Mouse (Mus musculus): Measurements from ENCODE around the gene Cnn2. TPM values are rescaled to one million over a fixed set of nuclear protein-coding genes. Genes with fewer than 3 reads are reported as not detected.

Cnn2 gene
- polyA plus RNA-seq, 1 experiment: 173 TPM

DNA sequence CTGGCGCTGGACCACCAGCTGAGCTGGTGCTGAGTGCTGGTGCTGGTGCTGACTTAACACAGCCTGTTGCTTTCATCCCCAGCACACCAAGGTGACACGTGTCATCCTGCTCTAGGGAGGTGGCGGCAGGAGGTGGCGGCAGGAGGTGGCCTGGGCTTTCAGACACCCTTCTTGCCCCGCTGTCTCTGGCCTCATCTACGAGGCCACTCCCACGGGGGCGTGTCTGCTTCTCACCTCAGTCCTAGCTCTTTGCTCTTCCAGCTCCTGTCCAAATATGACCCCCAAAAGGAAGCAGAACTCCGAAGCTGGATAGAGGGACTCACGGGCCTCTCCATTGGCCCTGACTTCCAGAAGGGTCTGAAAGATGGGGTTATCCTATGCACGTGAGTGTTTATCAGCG, 2.7 kb downstream of the Cnn2 start:
- DNase-seq (ENCODE audit: low spot score): no peak

- no peak for DNase-seq (ENCODE audit: low spot score)
Observed at GRCm38 (mm10) chr10:79991548-79991947, 3.2 kb downstream of the Cnn2 start.

DNA sequence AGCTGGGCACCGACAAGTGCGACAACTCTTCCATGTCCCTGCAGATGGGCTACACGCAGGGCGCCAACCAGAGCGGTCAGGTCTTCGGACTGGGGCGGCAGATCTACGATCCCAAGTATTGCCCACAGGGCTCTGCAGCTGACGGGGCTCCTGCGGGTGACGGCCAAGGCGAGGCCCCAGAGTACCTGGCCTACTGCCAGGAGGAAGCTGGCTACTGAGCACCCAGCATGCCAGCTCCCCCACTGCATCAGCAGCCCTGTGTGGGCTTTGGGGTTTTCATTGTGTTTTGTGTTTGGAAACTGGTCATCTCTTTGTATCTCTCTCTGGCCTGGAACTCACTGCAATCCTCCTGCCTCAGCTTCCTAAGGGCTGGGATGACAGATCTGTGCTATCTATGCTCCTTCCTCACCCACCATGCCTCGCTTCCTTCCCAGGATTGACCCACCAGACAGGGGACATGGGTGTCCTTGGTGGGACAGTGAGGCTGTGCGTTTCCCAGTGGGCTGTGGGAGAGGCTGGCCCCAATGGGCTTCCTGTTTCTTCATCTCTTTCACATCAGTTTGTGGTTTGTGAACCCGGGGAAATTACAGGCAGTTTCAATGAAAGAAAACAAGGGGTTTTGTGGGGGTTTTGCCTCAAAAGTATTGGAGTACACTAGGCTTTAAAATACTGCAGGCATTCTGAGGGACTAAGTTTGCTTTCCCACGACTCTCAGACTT, 6.2 kb downstream of the Cnn2 start:
- no peak for DNase-seq (ENCODE audit: low spot score)

DNA sequence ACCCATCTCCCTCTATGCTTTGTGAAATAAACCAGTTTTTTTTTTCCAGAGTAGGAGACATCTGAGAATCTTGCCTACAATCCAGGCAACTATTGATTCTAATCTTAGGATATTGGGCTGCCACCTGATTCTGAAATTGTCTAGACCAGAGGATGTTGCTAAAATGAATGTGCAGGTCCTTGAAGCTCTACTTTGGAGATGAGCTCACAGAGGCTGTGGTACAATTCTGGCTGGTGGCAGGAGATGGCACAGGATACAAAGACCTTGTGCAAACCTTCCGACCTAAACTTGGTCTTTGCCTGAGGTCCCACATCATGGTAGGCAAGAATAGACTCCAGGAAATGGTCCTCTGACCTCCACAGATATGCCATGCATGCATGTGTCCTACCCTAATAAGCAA, 7.3 kb downstream of the Cnn2 start:
- DNase-seq (ENCODE audit: low spot score): no peak

DNA sequence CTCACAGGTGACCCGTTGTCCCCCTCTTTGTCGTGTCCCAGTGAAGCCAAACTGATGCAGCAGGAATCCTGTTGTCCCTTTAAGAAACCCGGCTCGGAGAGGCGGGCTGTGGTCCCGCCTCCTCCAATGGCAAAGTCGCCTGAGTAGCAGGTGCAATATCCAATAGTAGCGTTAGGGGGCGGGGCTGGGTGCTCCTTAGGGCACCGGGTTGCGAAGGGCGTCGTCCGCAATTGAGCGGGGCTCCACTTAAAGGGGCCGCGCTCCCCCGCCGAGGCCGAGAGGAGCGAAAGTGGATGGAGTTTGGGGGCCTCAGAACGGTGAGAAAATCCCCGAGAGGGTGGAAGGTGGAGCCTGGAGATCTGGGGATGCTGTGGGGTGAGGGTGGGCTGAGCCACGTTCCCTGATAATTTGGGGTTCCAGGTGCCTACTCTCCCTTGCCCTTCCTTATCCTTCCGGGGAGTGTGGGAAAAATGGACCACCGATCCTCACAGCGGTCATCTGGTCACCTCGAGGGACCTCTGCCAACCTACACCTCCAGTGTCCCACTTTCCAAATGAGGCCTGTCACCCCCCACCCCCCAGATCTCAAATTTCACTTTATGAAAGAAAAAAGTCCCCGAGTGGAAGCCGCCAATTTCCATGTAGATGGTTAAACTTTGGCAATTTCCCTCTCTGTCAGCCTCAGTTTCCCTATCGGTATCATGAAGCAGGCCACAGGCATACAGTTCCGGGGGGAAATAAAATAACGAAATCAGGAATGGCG, 8.1 kb downstream of the Cnn2 start, which contains the start of gene Abca7:
TSS of gene Abca7 (plus strand) at position 223 of the 762 bp plus-strand sequence.
- DNase-seq (ENCODE audit: low spot score): peak; percentile 92

DNA sequence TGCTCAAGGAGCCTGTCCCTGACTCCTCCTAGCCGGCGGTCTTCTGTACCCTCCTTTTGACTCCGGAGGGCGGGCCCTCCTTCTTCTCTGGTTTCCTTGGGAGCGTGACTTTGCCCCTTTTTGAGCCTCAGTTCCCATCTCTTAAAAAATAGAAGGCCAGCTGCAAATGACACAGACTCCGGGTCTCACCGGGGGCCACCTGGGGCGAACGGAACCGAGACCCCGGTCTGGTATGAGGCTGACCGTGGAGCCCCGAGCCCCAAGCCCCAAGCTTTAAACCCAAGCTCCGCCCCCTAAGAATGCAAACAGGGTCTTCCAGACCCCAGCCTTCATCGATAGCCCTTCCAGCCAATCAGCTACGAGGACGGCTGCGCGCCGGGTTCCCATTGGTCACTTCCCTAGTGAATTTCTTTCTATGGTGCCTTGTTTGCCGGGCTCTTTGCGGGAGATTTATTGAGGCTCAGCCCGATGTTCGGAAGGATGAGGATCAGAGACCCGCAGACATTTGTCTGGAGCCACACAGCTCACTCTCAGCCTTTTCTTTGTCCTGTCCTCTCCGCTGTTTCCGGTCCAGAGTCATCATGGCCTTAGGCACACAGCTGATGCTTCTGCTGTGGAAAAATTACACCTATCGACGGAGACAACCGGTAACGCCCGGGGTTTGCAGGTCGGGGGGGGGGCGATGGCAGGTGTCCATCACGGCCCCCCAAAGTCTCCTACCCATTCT, 8.8 kb downstream of the Cnn2 start:
- DNase-seq (ENCODE audit: low spot score): no peak

GRCm38 (mm10) chr10:79997819-79998218, 9.4 kb downstream of the Cnn2 start:
- DNase-seq (ENCODE audit: low spot score): no peak

DNA sequence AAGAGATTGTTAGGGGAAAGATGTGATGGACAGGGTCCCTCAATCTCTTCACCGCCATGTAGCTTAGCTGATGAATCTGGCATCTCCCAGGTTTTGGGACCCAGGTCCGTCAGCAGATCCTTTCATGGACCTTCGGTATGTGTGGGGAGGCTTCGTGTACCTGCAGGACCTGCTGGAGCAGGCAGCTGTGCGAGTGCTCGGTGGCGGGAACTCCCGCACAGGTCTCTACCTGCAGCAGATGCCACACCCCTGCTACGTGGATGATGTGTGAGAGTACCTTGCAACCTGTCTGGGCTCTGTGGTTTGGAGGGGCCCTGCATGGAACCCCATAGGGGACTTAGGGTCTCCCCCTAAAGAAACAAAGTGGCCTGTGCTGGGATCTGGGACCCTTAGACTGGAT, 13.6 kb downstream of the Cnn2 start:
- no peak for DNase-seq (ENCODE audit: low spot score)

GRCm38 (mm10) chr10:80002829-80003228, 14.4 kb downstream of the Cnn2 start:
- no peak for DNase-seq (ENCODE audit: low spot score)

DNA sequence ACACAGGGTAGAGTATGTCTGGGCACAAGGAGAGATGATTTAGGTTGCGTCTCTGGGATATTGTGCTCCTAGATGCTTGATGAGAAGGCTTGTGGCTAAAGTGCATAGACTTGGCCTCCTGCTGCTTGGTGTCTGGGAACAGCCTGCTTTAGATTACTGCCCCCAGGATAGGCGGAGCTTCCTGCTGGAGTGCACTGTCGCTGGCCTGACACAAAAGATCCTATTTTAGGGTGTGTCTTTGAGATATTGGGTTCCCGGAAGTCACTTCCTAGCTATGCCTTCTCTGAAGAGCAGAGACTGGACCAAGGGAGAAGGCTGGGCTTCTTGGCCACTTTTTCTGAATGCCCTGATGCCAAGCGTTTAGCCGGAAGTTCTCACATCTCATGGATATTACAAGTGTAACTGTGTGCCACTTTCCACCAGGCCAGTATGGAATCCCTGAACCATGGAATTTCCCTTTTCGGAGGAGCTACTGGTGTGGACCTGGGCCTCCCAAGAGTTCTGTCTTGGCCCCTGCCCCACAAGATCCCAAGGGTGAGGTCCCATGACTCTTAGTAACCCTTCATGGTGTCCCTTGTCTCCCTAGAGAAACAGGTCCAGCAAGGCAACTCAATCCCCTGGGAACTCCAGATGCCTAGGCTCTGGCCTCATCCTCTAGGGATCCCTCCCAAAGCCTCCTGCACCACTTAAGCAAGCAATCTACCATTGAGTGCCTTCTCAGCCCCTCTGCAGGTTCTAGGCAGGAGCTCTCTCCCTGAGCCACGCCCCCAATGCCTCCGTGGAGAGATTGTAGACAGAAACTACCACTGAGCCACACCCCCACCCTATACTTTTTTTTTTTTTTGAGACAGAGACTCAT, 15.2 kb downstream of the Cnn2 start:
- no peak for DNase-seq (ENCODE audit: low spot score)

GRCm38 (mm10) chr10:80004233-80004705, 15.9 kb downstream of the Cnn2 start:
- DNase-seq (ENCODE audit: low spot score): no peak

DNA sequence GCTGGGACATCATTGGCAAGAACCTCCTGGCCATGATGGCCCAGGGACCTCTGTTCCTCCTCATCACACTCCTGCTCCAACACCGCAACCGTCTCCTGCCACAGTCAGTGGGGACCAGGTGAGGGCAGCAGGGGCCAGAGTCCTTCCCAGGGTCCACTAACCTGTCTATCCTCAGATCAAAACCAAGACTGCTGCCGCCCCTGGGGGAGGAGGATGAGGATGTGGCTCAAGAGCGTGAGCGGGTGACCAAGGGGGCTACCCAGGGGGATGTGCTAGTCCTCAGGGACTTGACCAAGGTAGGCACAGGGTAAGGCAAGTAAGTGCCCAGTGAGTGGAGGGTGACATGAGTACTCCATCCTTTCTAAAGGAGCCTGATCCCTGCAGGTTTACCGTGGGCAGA, 23.4 kb downstream of the Cnn2 start:
- DNase-seq (ENCODE audit: low spot score): no peak

DNA sequence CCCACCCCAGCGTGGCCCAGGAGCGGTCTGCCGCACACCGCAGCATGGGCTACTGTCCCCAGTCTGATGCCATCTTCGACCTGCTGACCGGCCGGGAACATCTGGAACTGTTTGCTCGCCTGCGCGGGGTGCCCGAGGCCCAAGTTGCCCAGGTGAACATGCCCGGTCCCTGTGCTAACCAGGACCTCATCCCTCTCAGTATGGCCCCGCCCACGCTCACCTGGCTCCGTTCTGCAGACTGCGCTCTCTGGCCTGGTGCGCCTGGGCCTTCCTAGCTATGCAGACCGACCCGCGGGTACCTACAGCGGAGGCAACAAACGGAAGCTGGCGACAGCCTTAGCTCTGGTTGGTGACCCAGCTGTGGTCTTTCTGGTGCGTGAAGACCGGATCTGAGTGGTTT, 25.2 kb downstream of the Cnn2 start:
- DNase-seq (ENCODE audit: low spot score): no peak

GRCm38 (mm10) chr10:80014484-80015290, 26.3 kb downstream of the Cnn2 start:
- DNase-seq (ENCODE audit: low spot score): no peak

DNA sequence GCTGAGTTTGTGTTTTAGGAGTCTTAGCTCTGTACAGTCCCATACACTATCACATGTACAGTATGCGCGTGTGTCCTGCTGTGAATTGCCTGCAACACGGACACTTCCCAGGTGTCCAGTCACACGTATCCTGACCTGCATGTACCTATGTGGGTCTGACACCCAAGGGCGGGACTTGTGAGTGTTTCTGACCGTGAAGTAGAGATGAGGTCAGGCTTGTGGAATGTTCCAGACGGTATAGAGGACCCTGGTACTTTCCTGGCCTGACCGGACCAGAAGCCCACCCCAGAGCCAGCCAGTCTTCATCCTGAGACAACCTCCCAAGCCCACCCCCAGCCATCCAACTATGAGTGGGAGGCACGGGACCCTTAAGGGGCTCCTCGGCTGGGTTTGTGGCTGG, 27.2 kb downstream of the Cnn2 start:
- no peak for DNase-seq (ENCODE audit: low spot score)

DNA sequence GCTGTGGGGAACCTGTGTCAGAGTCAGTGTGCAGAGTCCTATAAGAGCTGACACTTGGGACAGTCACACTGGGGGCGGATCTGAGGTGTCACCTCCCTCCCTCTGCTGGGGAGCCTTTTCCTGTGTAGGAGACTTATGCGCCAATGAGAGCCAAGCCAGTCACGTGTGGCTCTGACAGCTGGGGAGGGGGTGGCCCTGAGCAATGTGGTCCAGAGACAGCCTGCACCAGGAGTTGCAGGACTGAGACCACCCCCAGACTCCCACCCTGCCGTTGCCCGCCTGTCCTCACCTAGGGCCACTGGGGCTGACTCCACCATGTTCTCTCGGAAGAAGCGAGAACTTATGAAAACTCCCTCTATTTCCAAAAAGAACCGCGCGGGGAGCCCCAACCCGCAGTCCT, 28.1 kb downstream of the Cnn2 start, which contains the start of gene Arhgap45:
TSS of gene Arhgap45 (plus strand) at position 143 of the 400 bp plus-strand sequence.
- DNase-seq (ENCODE audit: low spot score): no peak

DNA sequence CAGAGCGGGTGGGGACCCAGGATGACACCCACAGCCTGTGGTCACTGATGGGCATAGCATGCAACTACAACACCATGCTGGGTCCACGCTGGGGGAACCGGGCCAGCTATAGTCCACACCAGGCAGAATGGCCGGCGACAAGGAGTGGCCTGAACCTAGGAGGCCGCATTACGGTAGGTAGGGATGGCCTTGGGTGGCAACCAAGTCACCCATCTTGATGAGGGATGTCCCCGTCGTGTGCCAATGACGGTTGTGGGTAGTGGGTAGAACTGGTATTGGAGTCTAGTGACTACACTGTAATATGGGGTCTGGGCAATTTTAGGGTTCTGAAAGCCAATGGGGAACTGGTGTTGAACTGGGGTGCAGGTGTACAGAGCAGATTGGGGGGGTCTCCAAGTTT, 28.5 kb downstream of the Cnn2 start:
- no peak for DNase-seq (ENCODE audit: low spot score)

GRCm38 (mm10) chr10:80017361-80017760, 29.0 kb downstream of the Cnn2 start:
- no peak for DNase-seq (ENCODE audit: low spot score)

- DNase-seq (ENCODE audit: low spot score): no peak
Observed at GRCm38 (mm10) chr10:80017771-80018170, 29.4 kb downstream of the Cnn2 start.

DNA sequence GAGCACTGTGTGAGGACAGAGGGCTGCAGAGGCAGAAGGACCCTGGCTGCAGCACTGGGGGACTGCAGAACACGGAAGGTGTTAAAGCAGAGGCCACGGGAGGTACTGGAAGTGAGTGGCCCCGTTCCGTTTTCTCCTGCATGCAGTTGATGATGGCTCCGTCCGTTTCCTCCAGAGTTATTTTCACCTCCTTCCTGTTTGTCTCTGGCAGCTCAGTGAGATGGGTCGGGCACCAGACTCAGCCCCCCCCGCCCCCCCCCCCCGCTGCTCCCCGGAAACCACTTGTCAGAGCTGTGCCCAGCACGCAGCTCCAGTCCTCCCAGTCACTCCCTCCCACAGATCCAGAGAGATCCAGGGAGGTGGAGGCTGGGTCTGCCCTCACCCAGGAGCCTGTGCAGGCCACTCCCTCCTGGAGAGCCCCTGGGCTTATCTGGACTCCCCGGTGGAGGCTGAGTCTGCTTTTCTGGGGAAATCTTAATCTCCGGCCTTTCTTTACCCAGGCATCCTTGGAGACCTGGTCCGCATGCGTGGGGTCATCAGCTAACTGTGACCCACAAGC, 30.4 kb downstream of the Cnn2 start:
- DNase-seq (ENCODE audit: low spot score): no peak
